Mouse (Mus musculus) hindbrain, embryonic 15.5 days (tissue): Measurements from ENCODE around the gene Lrmda. TPM values are rescaled to one million over a fixed set of nuclear protein-coding genes. Genes with fewer than 3 reads are reported as not detected.

Experiments used
- ATAC-seq: fragments of 200-750 bp; cut with Nextera tagmentation; 2 replicates; pipeline ENCODE4 v1.8.0; 2017; ENCODE audit warnings: low read depth, moderate number of reproducible peaks, moderate TSS enrichment; ENCODE audit not compliant: low FRiP score
- H3K27ac ChIP-seq: fragments of 300-500 bp; sonication (generic); replicated peaks from 2 replicates; pipeline ENCODE4 v1.5.1; 2015; ENCODE audit warnings: mild to moderate bottlenecking, inconsistent platforms
- H3K27me3 ChIP-seq: fragments of 300-500 bp; sonication (generic); 2 replicates; pipeline ENCODE4 v1.6.1; 2015; ENCODE audit warnings: control low read depth, inconsistent platforms
- H3K36me3 ChIP-seq: fragments of 300-500 bp; sonication (generic); 2 replicates; pipeline ENCODE4 v1.6.1; 2015; ENCODE audit warnings: control low read depth, inconsistent platforms
- H3K4me1 ChIP-seq: fragments of 300-500 bp; sonication (generic); replicated peaks from 2 replicates; pipeline ENCODE4 v1.6.1; 2015; ENCODE audit warnings: control low read depth, inconsistent platforms
- H3K4me2 ChIP-seq: fragments of 300-500 bp; sonication (generic); 2 replicates; pipeline ENCODE4 v1.6.1; 2015; ENCODE audit warnings: moderate library complexity, mild to moderate bottlenecking, inconsistent platforms
- H3K4me3 ChIP-seq: fragments of 300-500 bp; sonication (generic); 2 replicates; pipeline ENCODE4 v1.5.1; 2015; ENCODE audit warnings: mild to moderate bottlenecking, inconsistent platforms
- H3K9ac ChIP-seq: fragments of 300-500 bp; sonication (generic); 2 replicates; pipeline ENCODE4 v1.6.1; 2015; ENCODE audit warnings: inconsistent platforms
- H3K9me3 ChIP-seq: fragments of 300-500 bp; sonication (generic); 2 replicates; pipeline ENCODE4 v1.6.1; 2016; ENCODE audit warnings: control low read depth, inconsistent platforms
- WGBS: fragments of 180-500 bp; shearing (Covaris S2); methylation state at CpG from one replicate; pipeline ENCODE4 v1.1.7; 2015; 5-methylcytosine and 5-hydroxymethylcytosine counted together
- polyA plus RNA-seq: library from polyadenylated mRNA; unstranded; fragments of >200 nt; fragmentation: Nextera tagmentation; extraction: Ambion mirVana; gene quantifications from 2 replicates; pipeline ENCODE4 v1.2.1, GENCODE M21; 2015

Gene Lrmda
- polyA plus RNA-seq, 1 experiment from 2014 or later, result 0.23 TPM

DNA sequence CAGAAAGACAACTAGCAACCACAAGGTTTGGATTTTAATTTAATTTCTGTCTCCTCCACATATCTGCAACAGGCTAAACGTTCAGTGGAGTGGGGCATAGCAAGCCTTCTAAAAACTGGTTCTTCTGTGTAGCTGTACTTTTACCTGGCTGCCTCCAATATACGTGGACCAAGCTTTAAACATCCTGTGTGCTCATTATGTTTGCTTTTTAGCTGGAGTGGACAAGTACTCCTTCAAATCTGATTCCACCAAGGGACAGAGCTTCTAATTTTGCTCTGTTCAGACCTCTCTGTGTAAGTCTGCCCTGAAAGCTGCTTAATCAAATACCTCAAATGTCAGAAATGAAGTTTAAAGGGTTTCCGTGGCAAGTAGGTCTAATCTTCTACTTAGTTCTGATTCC lies 807.3 kb downstream of the Lrmda start:
- H3K27me3 ChIP-seq, result no peaks in the 10 kb centered on the region
- no peak for ATAC-seq
- H3K27ac ChIP-seq, result no peak overlapping the region

GRCm38 (mm10) chr14:22837058-22837457 lies 817.5 kb downstream of the Lrmda start:
- no peak overlapping the region for H3K4me3 ChIP-seq
- ATAC-seq, result no peak
- H3K4me1 ChIP-seq, result no peaks in the 10 kb centered on the region
- no peak overlapping the region for H3K27ac ChIP-seq
- no peak overlapping the region for H3K4me2 ChIP-seq
- H3K27me3 ChIP-seq, result no peaks in the 10 kb centered on the region
- H3K9ac ChIP-seq, result no peak overlapping the region
- H3K36me3 ChIP-seq, result no peaks in the 10 kb centered on the region
- H3K9me3 ChIP-seq, result no peaks in the 10 kb centered on the region

More for the DNA sequence above, 807.3 kb downstream of the Lrmda start:
- no peak overlapping the region for H3K4me3 ChIP-seq
- H3K36me3 ChIP-seq, result no peaks in the 10 kb centered on the region
- H3K9ac ChIP-seq, result no peak overlapping the region
- no peak overlapping the region for H3K4me2 ChIP-seq
- H3K4me1 ChIP-seq, result no peaks in the 10 kb centered on the region
- no peaks in the 10 kb centered on the region for H3K9me3 ChIP-seq
- WGBS, result 82% methylated on average over 3 of the region's 3 CpGs

GRCm38 (mm10) chr14:22841136-22841535 lies 821.6 kb downstream of the Lrmda start:
- H3K4me3 ChIP-seq, result no peak overlapping the region
- H3K36me3 ChIP-seq, result no peaks in the 10 kb centered on the region
- WGBS, result 90% methylated on average over 4 of the region's 4 CpGs

DNA sequence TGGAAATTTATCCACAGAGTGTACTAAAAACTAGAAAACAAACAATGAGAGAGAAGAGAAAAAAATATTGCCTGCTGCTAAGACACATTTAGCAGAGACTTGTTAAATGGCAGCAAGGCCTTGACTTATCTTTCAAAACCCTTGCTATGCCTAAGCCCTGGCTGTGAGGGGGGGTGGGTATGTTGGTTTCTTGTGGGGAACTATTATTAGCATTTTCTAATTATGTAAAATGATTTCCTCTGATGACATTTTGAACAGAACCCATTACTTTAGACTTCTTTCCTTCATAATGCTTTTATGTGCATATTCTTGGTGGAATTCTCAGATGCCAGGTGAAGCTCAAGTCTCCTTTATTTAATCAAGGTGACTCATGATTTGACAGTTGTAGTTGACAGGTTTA lies 824.5 kb downstream of the Lrmda start:
- no peak overlapping the region for H3K9ac ChIP-seq
- no peak overlapping the region for H3K4me3 ChIP-seq
- no peak overlapping the region for H3K4me2 ChIP-seq
- no peak for ATAC-seq
- H3K27me3 ChIP-seq, result no peaks in the 10 kb centered on the region
- H3K36me3 ChIP-seq, result no peaks in the 10 kb centered on the region
- H3K9me3 ChIP-seq, result no peaks in the 10 kb centered on the region
- H3K27ac ChIP-seq, result no peak overlapping the region
- no peaks in the 10 kb centered on the region for H3K4me1 ChIP-seq

More at GRCm38 (mm10) chr14:22841136-22841535, 821.6 kb downstream of the Lrmda start:
- H3K9me3 ChIP-seq, result no peaks in the 10 kb centered on the region
- H3K27ac ChIP-seq, result no peak overlapping the region
- ATAC-seq, result no peak
- H3K27me3 ChIP-seq, result no peaks in the 10 kb centered on the region
- H3K4me1 ChIP-seq, result no peaks in the 10 kb centered on the region
- H3K4me2 ChIP-seq, result no peak overlapping the region
- no peak overlapping the region for H3K9ac ChIP-seq

DNA sequence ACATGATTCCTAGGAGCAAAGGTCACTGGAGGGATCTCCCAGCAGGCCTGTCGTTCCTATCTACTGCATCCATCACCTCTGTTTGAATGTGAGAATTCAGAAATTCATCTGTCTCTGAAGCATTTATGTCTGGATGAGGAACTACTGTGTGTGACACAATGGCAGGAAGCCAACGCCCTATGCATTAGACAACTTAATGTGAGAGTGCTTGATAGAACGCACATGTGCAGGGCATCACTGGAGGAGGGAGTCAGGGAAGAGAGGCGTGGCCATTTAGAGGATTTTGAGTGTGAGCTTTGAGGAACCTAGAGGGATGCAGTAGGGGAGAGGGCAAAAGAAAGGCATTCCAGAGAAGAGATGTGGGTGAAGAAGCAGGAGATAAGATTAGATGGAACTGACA lies 825.9 kb downstream of the Lrmda start:
- 79% methylated on average over 4 of the region's 4 CpGs for WGBS
- H3K36me3 ChIP-seq, result no peaks in the 10 kb centered on the region

GRCm38 (mm10) chr14:22847011-22847786 lies 827.7 kb downstream of the Lrmda start:
- Histone ChIP-seq H3K4me1 (no peaks in the 10 kb centered on the region), H3K4me3 (no peak overlapping the region), H3K36me3 (no peaks in the 10 kb centered on the region), H3K4me2 (no peak overlapping the region), H3K27ac (no peak overlapping the region), H3K9me3 (no peaks in the 10 kb centered on the region), H3K27me3 (no peaks in the 10 kb centered on the region), H3K9ac (no peak overlapping the region)
- WGBS, result 84% methylated on average over 5 of the region's 5 CpGs
- no peak for ATAC-seq

More for the DNA sequence above, 825.9 kb downstream of the Lrmda start:
- Histone ChIP-seq H3K4me2 (no peak overlapping the region), H3K4me1 (no peaks in the 10 kb centered on the region), H3K27ac (no peak overlapping the region), H3K27me3 (no peaks in the 10 kb centered on the region), H3K4me3 (no peak overlapping the region), H3K9me3 (no peaks in the 10 kb centered on the region), H3K9ac (no peak overlapping the region)
- no peak for ATAC-seq

GRCm38 (mm10) chr14:22849108-22849507 lies 829.6 kb downstream of the Lrmda start:
- H3K9me3 ChIP-seq, result no peaks in the 10 kb centered on the region
- ATAC-seq, result no peak
- no peaks in the 10 kb centered on the region for H3K27me3 ChIP-seq
- no peaks in the 10 kb centered on the region for H3K36me3 ChIP-seq
- H3K27ac ChIP-seq, result no peak overlapping the region
- no peak overlapping the region for H3K9ac ChIP-seq
- WGBS, result 81% methylated on average over 2 of the region's 2 CpGs
- no peaks in the 10 kb centered on the region for H3K4me1 ChIP-seq
- H3K4me3 ChIP-seq, result no peak overlapping the region
- H3K4me2 ChIP-seq, result no peak overlapping the region

GRCm38 (mm10) chr14:22860631-22861030 lies 841.1 kb downstream of the Lrmda start:
- H3K27me3 ChIP-seq, result no peaks in the 10 kb centered on the region
- H3K4me1 ChIP-seq, result no peaks in the 10 kb centered on the region
- H3K27ac ChIP-seq, result no peak overlapping the region
- H3K9ac ChIP-seq, result no peak overlapping the region
- H3K9me3 ChIP-seq, result no peaks in the 10 kb centered on the region
- no peak overlapping the region for H3K4me2 ChIP-seq
- H3K36me3 ChIP-seq, result no peaks in the 10 kb centered on the region
- WGBS, result 38% methylated on average over 4 of the region's 4 CpGs
- no peak for ATAC-seq
- H3K4me3 ChIP-seq, result no peak overlapping the region

DNA sequence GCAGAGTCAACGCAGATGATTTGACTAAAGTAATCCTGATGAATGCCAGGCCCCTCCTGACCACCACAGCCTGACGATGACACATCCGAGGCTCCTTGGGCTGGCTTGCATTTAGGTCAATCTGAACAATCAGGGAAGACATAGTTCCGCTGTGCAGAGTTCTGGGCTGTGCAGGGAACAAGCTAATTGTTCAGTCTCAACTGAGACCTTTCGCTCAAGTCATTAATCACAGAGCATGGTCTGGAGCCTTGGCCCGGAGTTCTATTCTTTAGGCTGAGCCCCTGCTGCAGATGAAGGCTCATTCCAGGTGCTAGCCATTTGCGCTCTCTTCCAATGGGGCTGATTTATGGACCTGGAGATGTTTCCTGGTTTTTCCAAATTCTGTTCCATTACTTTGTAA lies 844.6 kb downstream of the Lrmda start:
- no peak overlapping the region for H3K4me3 ChIP-seq
- H3K27ac ChIP-seq, result no peak overlapping the region
- H3K36me3 ChIP-seq, result no peaks in the 10 kb centered on the region
- no peak overlapping the region for H3K9ac ChIP-seq
- no peak for ATAC-seq
- H3K27me3 ChIP-seq, result no peaks in the 10 kb centered on the region
- no peak overlapping the region for H3K4me2 ChIP-seq
- no peaks in the 10 kb centered on the region for H3K9me3 ChIP-seq
- 46% methylated on average over 7 of the region's 7 CpGs for WGBS
- H3K4me1 ChIP-seq, result no peaks in the 10 kb centered on the region

DNA sequence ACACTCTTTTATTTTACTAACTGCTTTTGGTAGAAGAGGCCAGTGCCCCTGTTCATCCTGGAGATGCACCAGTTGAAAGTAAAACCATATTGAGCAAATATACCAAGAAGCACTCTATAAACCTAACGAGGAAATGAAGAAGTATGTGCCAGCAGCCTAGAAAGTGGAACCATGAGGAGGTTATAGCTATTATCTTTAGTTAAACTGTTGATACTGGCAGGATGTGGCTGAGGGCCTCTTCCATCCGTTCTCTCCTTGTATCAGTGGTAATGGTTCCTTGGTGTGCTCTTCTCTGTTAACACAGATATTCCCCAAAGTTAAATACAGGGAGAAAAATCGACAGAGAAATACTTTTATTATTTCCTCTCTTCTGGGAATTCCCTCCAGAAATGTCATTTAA lies 855.1 kb downstream of the Lrmda start:
- no peak overlapping the region for H3K27ac ChIP-seq
- 84% methylated on average over 3 of the region's 3 CpGs for WGBS
- no peak overlapping the region for H3K4me3 ChIP-seq
- no peak overlapping the region for H3K4me2 ChIP-seq
- ATAC-seq, result no peak
- no peak overlapping the region for H3K9ac ChIP-seq
- no peaks in the 10 kb centered on the region for H3K9me3 ChIP-seq
- no peaks in the 10 kb centered on the region for H3K4me1 ChIP-seq
- no peaks in the 10 kb centered on the region for H3K36me3 ChIP-seq
- H3K27me3 ChIP-seq, result no peaks in the 10 kb centered on the region

GRCm38 (mm10) chr14:22887182-22887581 lies 867.7 kb downstream of the Lrmda start:
- Histone ChIP-seq H3K36me3 (no peaks in the 10 kb centered on the region), H3K4me3 (no peak overlapping the region), H3K4me1 (no peaks in the 10 kb centered on the region), H3K27me3 (no peaks in the 10 kb centered on the region), H3K27ac (no peak overlapping the region), H3K4me2 (no peak overlapping the region), H3K9me3 (no peaks in the 10 kb centered on the region), H3K9ac (no peak overlapping the region)
- ATAC-seq, result no peak
- 53% methylated on average over 3 of the region's 3 CpGs for WGBS

GRCm38 (mm10) chr14:22899312-22899711 lies 879.8 kb downstream of the Lrmda start:
- H3K9ac ChIP-seq, result no peak overlapping the region
- H3K4me1 ChIP-seq, result no peaks in the 10 kb centered on the region
- no peak overlapping the region for H3K27ac ChIP-seq
- ATAC-seq, result no peak
- no peak overlapping the region for H3K4me3 ChIP-seq
- 93% methylated on average over 1 of the region's 1 CpGs for WGBS
- H3K27me3 ChIP-seq, result no peaks in the 10 kb centered on the region
- H3K36me3 ChIP-seq, result no peaks in the 10 kb centered on the region
- H3K4me2 ChIP-seq, result no peak overlapping the region
- H3K9me3 ChIP-seq, result no peaks in the 10 kb centered on the region

- no peaks in the 10 kb centered on the region for H3K9me3 ChIP-seq
- no peak overlapping the region for H3K4me3 ChIP-seq
- no peak for ATAC-seq
- H3K4me1 ChIP-seq, result peaks cover 15% of the 10 kb centered on the region
- no peak overlapping the region for H3K9ac ChIP-seq
- no peaks in the 10 kb centered on the region for H3K27me3 ChIP-seq
- 91% methylated on average over 1 of the region's 1 CpGs for WGBS
- no peak overlapping the region for H3K27ac ChIP-seq
- no peaks in the 10 kb centered on the region for H3K36me3 ChIP-seq
- no peak overlapping the region for H3K4me2 ChIP-seq
Measured at GRCm38 (mm10) chr14:22902116-22902515, 882.6 kb downstream of the Lrmda start.
